Mouse (Mus musculus): ENCODE measurements at regions not wholly inside any gene's neighbourhood (a gene's known extent, or its start where the extent isn't known, plus 50 kb on each side); places are given as distances from the start of the nearest gene placed in this dataset.

DNA sequence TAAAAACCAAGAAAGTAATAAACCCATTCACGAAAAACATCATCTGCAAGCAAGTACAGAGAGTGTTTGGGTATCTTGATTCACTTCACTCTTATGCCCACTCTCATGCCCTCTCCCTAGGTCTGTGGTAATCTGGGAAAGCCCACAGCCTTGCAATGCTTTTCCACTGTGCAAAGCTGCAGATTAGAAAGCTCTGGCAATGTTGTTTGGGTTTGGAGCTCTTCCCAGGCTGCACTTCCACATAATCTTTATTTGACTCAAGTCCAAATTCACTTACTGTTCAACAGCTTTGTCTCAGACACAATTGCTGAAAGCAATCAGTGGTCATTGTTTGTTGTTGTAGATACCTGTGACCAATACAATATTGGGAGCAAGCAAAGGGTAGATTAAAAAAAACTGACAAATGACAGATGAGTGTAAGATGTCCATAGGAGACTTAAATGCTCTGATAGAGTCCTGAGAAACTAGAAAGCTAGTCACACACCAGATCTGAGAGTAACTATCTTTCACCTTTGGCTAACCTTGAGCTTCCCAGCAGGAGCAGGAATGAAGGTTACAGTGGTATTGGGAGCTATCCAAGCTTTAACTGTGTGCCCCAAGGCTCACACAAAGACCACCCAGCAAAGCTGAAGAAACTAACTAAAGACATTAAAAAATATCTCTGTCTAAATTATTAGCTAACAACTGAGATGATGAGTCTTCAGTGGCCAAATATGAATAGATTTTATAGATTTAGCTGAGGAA, 325.7 kb upstream of the Klf12 start:
- ATAC-seq (ENCODE audit: poor library complexity, severe bottlenecking) = no peak

GRCm38 (mm10) chr14:100607109-100607508, 322.6 kb upstream of the Klf12 start:
- no peak for ATAC-seq (ENCODE audit: poor library complexity, severe bottlenecking)

DNA sequence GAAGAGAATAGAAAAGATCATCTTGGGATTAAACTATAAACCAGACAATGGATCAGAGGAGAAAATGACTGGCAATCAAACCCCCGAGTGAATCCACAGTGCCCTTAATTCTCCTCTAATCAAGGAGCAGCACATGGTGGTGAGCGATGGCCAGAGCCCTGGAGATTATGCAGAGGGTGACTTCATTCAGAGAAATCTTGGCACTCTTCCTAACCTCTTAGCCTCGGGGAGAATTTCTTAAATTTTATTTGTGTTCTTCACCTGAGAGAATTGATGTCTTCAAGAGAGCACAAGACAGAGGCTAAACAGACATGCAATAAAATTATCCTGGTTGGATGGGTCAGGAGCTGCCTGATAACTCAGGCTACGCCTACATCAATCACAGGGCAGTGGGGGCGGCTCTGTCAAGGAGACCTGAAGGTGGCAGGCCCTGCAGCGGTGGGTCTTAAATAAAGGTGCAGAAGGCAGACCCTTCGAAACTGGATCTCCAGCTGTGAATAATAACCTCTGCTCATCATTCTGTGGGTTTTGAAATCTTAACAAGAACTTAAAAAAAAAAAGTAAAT, 316.5 kb upstream of the Klf12 start:
- ATAC-seq (ENCODE audit: poor library complexity, severe bottlenecking) = no peak

GRCm38 (mm10) chr14:100570026-100570425, 285.5 kb upstream of the Klf12 start:
- ATAC-seq (ENCODE audit: poor library complexity, severe bottlenecking) = no peak

- no peak for ATAC-seq (ENCODE audit: poor library complexity, severe bottlenecking)
These were observed 277.4 kb upstream of the Klf12 start for GRCm38 (mm10) chr14:100561884-100562283.

DNA sequence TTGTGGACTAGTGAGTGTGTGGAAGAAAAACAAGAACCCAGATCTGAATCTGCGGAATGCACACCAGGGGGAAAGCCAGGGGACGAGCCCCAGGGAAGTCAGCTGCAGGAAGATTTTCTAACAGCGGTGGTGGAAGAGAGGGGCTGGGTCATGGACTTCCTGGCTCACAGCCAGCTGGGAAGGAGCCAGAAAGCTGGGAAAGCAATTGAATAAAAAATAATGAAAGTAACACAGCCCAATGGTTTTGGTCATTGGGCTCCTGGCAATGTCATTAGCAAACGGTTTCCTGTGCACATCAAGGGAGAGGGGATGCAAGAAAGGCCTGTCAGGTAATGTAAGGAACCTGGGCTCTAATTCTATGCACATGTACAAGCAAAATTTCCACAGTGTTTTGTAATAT, 273.9 kb upstream of the Klf12 start:
- ATAC-seq (ENCODE audit: poor library complexity, severe bottlenecking) = no peak

DNA sequence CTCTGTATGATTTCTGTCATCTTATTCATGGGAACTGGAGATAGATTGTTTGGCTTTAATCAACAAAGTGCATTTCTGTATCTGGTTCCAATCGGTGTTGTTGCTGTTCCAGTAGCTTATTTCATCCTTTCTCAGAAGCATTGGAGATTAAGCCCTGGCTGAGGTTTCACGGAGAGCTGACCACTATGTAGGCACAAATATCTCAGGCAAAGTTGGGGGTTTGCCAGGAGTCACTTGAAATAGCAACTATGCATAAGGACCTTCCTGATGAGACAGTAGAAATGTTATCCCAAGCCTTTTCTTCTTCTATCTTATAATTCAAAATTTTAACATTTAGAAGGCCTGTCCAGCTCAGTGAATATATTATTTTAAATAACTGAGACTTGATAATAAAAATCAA, 268.0 kb upstream of the Klf12 start:
- ATAC-seq (ENCODE audit: poor library complexity, severe bottlenecking) = no peak

DNA sequence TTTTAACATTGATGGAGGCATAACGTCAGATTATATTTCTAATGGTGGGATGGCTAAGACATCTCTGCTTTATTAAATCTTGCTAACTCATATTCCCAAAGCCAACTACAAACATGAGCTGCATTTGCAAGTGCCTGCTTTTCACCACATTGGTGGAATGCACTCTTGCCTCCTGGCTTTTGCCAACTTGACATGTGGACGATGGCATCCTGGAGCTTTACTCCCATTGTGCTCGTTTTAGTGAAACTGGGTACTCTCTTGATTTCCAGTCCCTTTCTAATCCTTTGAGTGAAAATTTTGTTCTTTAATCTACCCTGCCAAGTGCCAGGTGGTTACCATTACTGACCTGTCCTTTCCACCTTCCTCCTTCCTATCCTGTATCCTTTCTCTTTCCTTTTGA, 265.8 kb upstream of the Klf12 start:
- ATAC-seq (ENCODE audit: poor library complexity, severe bottlenecking) = no peak

DNA sequence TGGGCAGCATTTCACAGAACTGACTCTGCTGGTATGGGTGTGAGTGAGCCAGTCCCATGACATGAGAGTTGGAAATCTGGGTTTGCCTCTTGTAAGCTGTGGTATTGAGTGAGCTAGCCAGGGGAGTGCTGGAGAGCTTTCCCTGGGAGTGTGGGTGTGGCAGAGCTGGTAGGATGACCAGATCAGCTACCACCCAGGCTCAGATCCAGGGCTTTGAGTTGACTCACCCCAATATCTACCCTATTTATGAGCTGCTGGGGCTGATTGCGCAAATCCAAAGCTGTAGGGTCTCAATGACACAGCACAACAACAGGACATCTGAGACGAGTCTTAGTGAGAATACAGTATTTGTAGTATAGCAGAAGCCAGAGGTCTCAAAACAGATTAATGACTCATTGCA, 245.7 kb upstream of the Klf12 start:
- no peak for ATAC-seq (ENCODE audit: poor library complexity, severe bottlenecking)

- no peak for ATAC-seq (ENCODE audit: poor library complexity, severe bottlenecking)
These were observed 245.3 kb upstream of the Klf12 start for GRCm38 (mm10) chr14:100529758-100530157.

- no peak for ATAC-seq (ENCODE audit: poor library complexity, severe bottlenecking)
These were observed 224.9 kb upstream of the Klf12 start for GRCm38 (mm10) chr14:100509396-100509795.

GRCm38 (mm10) chr14:100508087-100508486, 223.6 kb upstream of the Klf12 start:
- ATAC-seq (ENCODE audit: poor library complexity, severe bottlenecking) = no peak

DNA sequence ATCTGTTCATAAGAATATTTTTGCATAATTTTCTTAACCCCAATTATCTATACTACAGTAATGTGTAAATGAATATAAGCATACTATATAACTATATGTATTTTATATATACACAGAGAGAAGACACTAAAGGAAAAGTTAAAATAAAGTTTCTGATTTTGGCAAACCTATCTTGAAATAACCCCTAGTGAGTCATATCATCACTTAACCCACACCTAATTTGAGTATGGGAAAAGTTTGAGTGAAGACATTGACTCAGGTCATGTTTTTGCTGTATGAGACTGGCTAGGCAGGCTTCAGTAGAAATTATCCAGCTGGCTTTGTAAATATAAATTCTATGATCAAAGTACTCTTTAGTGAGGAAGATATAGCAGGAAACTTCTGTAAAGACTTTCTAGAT, 223.1 kb upstream of the Klf12 start:
- ATAC-seq (ENCODE audit: poor library complexity, severe bottlenecking) = no peak

GRCm38 (mm10) chr14:100488837-100489236, 204.4 kb upstream of the Klf12 start:
- ATAC-seq (ENCODE audit: poor library complexity, severe bottlenecking) = no peak

- no peak for ATAC-seq (ENCODE audit: poor library complexity, severe bottlenecking)
These were observed 201.0 kb upstream of the Klf12 start for GRCm38 (mm10) chr14:100485489-100485888.

DNA sequence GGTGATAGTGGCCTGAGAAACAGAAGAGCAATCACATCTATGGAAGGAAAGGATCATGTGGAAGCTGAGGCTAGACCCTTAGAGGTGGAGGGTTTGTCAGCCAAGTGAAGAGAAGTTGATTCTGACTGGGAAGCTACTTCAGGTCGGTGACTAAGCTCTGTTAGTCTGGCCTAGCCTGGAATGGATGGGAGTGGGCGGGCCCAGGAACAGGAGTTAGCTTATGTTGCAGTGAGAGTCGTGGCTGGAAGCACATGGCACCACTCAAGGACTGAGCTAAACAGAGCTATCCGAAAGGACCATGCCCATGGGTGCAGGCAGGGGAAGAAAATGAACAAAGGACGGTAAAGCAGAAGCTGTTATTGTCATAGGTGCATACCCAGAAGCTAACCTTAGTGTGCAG, 199.6 kb upstream of the Klf12 start:
- no peak for ATAC-seq (ENCODE audit: poor library complexity, severe bottlenecking)

GRCm38 (mm10) chr14:100477595-100478380, 193.3 kb upstream of the Klf12 start:
- ATAC-seq (ENCODE audit: poor library complexity, severe bottlenecking) = no peak

GRCm38 (mm10) chr14:100468311-100468710, 183.8 kb upstream of the Klf12 start:
- no peak for ATAC-seq (ENCODE audit: poor library complexity, severe bottlenecking)

DNA sequence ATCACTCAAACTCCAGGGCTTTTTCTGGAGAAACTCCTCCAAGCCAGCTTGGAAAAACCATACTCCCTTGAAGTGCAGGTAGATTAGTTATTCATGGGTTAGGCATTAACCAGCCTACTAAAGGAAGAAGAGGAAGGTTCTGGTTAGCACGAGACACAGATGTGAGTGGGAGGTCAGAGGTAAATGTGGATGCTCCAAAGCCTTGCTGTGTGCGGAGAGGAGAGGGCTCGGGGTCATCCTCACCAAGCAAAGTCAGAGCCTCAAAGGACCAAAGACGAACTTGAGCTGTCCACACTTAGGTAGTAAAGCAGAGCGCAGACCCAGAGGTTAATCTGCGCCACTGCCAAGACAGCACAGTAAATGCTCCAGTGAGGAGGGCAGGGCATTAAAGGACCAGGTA, 177.8 kb upstream of the Klf12 start:
- ATAC-seq (ENCODE audit: poor library complexity, severe bottlenecking) = no peak

- ATAC-seq (ENCODE audit: poor library complexity, severe bottlenecking) = peak; percentile 43; the same call in 1 of the 2 replicates
These were observed 176.9 kb upstream of the Klf12 start for GRCm38 (mm10) chr14:100461141-100462043.

All from megakaryocyte, adult 5-6 weeks (primary cell).